Mouse (Mus musculus) left cerebral cortex, adult 2 months (tissue): ENCODE measurements around the gene Zcchc3. TPM values are rescaled to one million over a fixed set of nuclear protein-coding genes. Genes with fewer than 3 reads are reported as not detected.

Source experiments
- DNase-seq, 2 experiments: peaks; one replicate each; pipeline ENCODE4 v3.0.0; 2021 to 2022; ENCODE audit warnings: low spot score in 2 of 2, mixed read lengths in 1 of 2; ENCODE audit errors: extremely low spot score in 1 of 2
- H3K27ac ChIP-seq: fragments of 200-600 bp; 2 replicates; pipeline ENCODE4 v1.8.1; 2022
- H3K4me3 ChIP-seq: fragments of 200-600 bp; 2 replicates; pipeline ENCODE4 v1.8.1; 2022
- CTCF ChIP-seq: fragments of 200-600 bp; IDR thresholded peaks from 2 replicates; pipeline ENCODE4 v1.8.1; 2022; ENCODE audit warnings: antibody characterized with exemption, mild to moderate bottlenecking, moderate library complexity
- intact Hi-C: fragments of 180-260 bp; cut with DNase I; formaldehyde crosslinking; loops from one replicate; pipeline ENCODE4 v1.15.1; 2025
- total RNA-seq, 2 experiments: library from RNA; stranded (reverse); gene quantifications; 2 replicates each; pipeline ENCODE4 v1.2.3; 2021

The Zcchc3 gene
- total RNA-seq, 2 experiments from 2014 or later = 8.5 to 9.9 TPM

- intact Hi-C loops = no loop called here
- Histone ChIP-seq H3K4me3 (peak overlapping the region; percentile 42), H3K27ac (peak overlapping the region; percentile 3; the same call in 1 of the 2 replicates)
- no peak for TF ChIP-seq CTCF
- peak; percentile 43 to 73 for DNase-seq
These were observed 39.0 kb downstream of the Zcchc3 start for GRCm38 (mm10) chr2:152375652-152376344.

GRCm38 (mm10) chr2:152373547-152373946 is 41.3 kb downstream of the Zcchc3 start:
- H3K4me3 ChIP-seq = no peak overlapping the region
- intact Hi-C loops = no loop called here
- no peak for TF ChIP-seq CTCF
- DNase-seq = no peak
- H3K27ac ChIP-seq = no peak overlapping the region

GRCm38 (mm10) chr2:152372661-152373060 is 42.2 kb downstream of the Zcchc3 start:
- TF ChIP-seq CTCF = no peak
- no peak for DNase-seq
- no peak overlapping the region for H3K4me3 ChIP-seq
- intact Hi-C loops = no loop called here
- H3K27ac ChIP-seq = no peak overlapping the region

- Histone ChIP-seq H3K4me3 (no peak overlapping the region), H3K27ac (no peak overlapping the region)
- DNase-seq = no peak
- TF ChIP-seq CTCF = no peak
- intact Hi-C loops = no loop called here
These were observed 42.7 kb downstream of the Zcchc3 start for GRCm38 (mm10) chr2:152372104-152372503.

- peak; percentile 42 to 44 for DNase-seq
- intact Hi-C loops = loop anchor here (2.0 to 5.0 kb wide), 2 partner anchors 256 to 340 kb away; no protein-coding TSS in a partner anchor
- no peak overlapping the region for H3K27ac ChIP-seq
- TF ChIP-seq CTCF = peak; percentile 85
- no peak overlapping the region for H3K4me3 ChIP-seq
These were observed 46.2 kb downstream of the Zcchc3 start for GRCm38 (mm10) chr2:152368532-152369140.

GRCm38 (mm10) chr2:152367917-152368316 is 46.9 kb downstream of the Zcchc3 start:
- no peak overlapping the region for H3K27ac ChIP-seq
- H3K4me3 ChIP-seq = no peak overlapping the region
- intact Hi-C loops = loop anchor here (2.0 to 5.0 kb wide), 2 partner anchors 256 to 339 kb away; no protein-coding TSS in a partner anchor
- no peak for TF ChIP-seq CTCF
- DNase-seq = no peak

GRCm38 (mm10) chr2:152363245-152364147 is 51.3 kb downstream of the Zcchc3 start:
- Histone ChIP-seq H3K4me3 (no peak overlapping the region), H3K27ac (no peak overlapping the region)
- intact Hi-C loops = no loop called here
- peak; percentile 62 to 73 for DNase-seq
- TF ChIP-seq CTCF = peak; percentile 73

Other genes with a start within 250 kb of the Zcchc3 start
- 100 to 1,000 TPM in 1 of 2 experiments, 10 to 100 TPM in 1; 98.0 to 104 TPM for gene Csnk2a1, start 188.2 kb downstream of the Zcchc3 start, total RNA-seq
- 10 to 100 TPM; 54.0 to 57.1 TPM for gene Tbc1d20, start 121.2 kb downstream of the Zcchc3 start, total RNA-seq
- gene Rbck1, start 82.4 kb downstream of the Zcchc3 start, total RNA-seq = 100 to 1,000 TPM; 111 to 117 TPM
- gene Trib3, start 71.0 kb downstream of the Zcchc3 start, total RNA-seq = 1 to 10 TPM in 1 of 2 experiments, under 1 TPM in 1; 0.84 to 1.1 TPM
- 10 to 100 TPM; 74.6 to 90.8 TPM for gene Nrsn2, start 38.4 kb downstream of the Zcchc3 start, total RNA-seq
- 10 to 100 TPM; 12.8 to 15.7 TPM for gene Sox12, start 17.0 kb downstream of the Zcchc3 start, total RNA-seq
- gene 6820408C15Rik, start 560 bp upstream of the Zcchc3 start, total RNA-seq = 1 to 10 TPM; 2.4 to 3.0 TPM
- gene Defb23, start 49.6 kb upstream of the Zcchc3 start, total RNA-seq = not detected
- not detected for gene Defb20, start 62.0 kb upstream of the Zcchc3 start, total RNA-seq
- not detected for gene Defb22, start 75.1 kb upstream of the Zcchc3 start, total RNA-seq
- not detected for gene Defb26, start 96.7 kb upstream of the Zcchc3 start, total RNA-seq
- not detected for gene Defb28, start 103.2 kb upstream of the Zcchc3 start, total RNA-seq
- not detected for gene Defb29, start 125.1 kb upstream of the Zcchc3 start, total RNA-seq
- gene Gm17416, start 154.3 kb upstream of the Zcchc3 start, total RNA-seq = not detected
- not detected for gene Defb21, start 157.7 kb upstream of the Zcchc3 start, total RNA-seq
- not detected for gene Defb19, start 165.3 kb upstream of the Zcchc3 start, total RNA-seq
- gene Defb45, start 184.4 kb upstream of the Zcchc3 start, total RNA-seq = not detected
- not detected for gene Defb36, start 189.3 kb upstream of the Zcchc3 start, total RNA-seq
- gene Defb25, start 208.0 kb upstream of the Zcchc3 start, total RNA-seq = not detected
- under 1 TPM; 0.65 to 0.68 TPM for gene Rem1, start 211.9 kb upstream of the Zcchc3 start, total RNA-seq